Mouse (Mus musculus): ENCODE data around the gene Sema3f.

Sema3f gene

GRCm38 (mm10) chr9:107659551-107659950, 50.7 kb downstream of the Sema3f start:
- peak in 1 of 2 experiments; percentile 45 for DNase-seq

- DNase-seq = no peak
These were observed 52.2 kb downstream of the Sema3f start for GRCm38 (mm10) chr9:107658096-107658495.

- no peak for DNase-seq
These were observed 53.1 kb downstream of the Sema3f start for GRCm38 (mm10) chr9:107657144-107657543.

GRCm38 (mm10) chr9:107654585-107654984, 55.7 kb downstream of the Sema3f start:
- no peak for DNase-seq

DNA sequence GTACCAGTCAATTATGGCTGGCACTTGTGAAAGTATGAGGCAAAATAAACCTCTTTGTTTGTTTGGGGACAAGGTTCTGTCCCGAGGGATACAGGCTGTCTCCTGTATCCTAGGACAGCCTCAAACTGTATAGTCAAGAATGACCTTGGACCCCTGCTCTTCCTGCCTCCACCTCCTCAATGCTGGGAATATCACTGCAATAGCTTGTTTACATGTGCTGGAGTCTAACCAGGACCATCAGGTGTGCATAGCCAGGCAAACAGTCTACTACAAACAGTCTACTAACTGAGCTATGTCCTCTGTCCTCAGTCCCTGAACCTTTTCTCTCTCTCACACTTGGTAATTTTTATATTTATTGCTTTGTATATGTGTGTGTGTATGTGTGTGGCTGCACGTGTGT, 56.8 kb downstream of the Sema3f start:
- DNase-seq = no peak

DNA sequence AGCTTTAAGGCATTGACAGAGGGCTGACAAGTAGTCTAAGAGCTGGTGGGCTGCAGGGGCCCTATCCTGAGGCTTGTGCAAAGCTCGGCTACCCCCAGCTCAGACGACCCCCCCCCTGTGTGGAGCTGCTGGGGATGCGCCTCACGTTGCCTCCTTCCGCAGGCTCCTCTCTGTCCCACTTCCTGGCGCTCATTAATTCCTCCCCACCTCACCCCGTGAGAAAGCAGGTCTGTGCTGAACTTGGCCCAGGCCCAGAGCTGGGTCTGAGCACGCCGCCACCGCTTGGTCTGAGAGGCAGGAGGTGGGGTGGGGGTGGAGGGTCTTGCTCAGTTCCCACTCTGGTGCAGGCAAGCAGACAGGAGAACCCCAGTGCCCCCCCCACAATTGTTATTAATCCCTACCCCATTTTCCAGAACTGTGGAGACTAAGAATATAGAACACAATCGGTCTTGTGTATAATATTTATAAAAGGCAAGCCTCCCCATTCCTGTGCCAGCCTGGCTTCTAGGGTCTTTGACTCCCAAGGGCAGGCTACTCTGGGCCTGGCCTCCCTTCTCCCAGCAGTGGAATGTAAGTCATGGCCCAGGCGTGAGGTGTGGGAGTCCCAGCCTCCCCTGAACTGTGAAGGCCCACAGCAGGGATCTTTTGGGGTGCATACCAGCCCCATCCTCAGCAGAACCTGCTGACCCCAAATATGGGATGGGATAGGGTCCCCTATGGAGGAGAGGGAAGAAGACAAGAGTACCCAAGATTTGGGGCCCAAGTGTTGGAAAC, 59.4 kb downstream of the Sema3f start:
- DNase-seq = peak in 1 of 2 experiments; percentile 36

GRCm38 (mm10) chr9:107650225-107650624, 60.0 kb downstream of the Sema3f start:
- no peak for DNase-seq

- DNase-seq = no peak
These were observed 61.5 kb downstream of the Sema3f start for GRCm38 (mm10) chr9:107648767-107649166.

GRCm38 (mm10) chr9:107646975-107647374, 63.3 kb downstream of the Sema3f start:
- DNase-seq = no peak

GRCm38 (mm10) chr9:107645577-107645976, 64.7 kb downstream of the Sema3f start:
- peak; percentile 84 to 88 for DNase-seq

DNA sequence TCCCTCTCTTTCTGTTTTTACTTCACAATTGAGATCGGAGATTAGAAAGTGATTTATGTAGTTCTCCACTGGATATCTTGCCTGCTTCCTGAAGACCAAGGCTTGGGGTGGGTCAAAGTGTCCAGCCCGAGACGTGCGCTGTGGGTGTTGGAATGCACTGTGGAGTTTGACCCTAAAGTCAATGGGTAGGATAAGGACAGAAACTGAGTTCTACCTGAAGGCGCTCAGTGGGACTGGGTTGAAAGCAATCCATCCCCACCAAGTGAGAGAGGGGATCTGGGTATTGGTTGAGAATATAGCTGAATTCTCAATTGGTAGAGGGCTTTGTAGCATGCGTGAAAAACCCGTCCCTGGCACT, 65.1 kb downstream of the Sema3f start:
- DNase-seq = peak in 1 of 2 experiments; percentile 37

GRCm38 (mm10) chr9:107644495-107645152, 65.7 kb downstream of the Sema3f start:
- DNase-seq = peak; percentile 96 to 98

DNA sequence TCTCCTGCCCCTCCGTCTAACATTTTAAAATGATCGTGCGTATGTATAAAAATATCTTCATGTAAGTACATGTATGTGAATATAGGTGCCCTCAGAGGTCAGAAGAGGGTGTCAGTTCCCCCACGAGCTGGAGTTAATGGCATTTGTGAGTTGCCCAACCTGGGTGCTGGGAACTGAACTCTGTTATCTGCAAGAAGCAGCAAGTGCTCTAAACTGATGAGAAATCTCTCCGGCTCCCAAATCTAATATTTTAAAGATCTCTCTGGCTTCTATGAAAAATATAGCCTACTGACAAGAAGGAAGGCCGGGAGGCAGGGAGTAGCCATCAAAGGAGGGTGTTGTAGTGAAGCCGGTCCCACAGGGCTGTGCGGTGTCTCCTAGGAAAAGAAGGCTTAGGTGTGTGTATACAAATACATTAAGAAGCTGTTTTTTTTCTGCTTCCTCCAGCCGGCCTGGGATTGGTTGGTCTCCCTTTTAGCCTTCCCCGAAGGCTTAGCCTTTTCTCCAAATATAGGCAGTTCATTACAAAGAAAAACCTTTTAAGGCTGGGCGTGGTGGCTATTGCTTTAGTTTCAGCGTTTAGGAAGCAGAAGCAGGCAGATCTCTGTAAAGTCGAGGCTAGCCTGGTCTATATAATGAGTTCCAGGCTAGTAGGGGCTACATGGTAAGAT, 66.6 kb downstream of the Sema3f start:
- DNase-seq = no peak

DNA sequence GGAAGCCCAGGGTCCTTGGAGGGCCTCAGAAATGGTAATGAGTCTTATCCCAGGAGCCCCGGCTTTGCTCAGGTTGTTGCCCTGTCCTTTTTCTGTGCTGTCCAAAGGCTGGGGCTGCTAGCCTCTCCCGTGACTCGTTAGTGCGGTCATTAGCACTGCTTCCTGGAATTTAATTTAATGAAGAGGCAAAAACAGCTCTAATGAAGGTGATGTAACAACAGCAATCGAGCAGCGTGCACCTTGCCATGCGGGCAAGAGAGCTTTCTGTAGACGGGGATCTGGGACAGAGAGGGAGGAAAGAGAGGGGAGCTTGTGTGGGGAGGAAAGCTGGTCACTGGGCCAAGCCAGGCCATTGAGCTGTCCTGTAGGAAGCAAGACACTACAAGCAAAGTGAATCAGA, 68.6 kb downstream of the Sema3f start:
- DNase-seq = no peak

GRCm38 (mm10) chr9:107640257-107640772, 70.0 kb downstream of the Sema3f start:
- no peak for DNase-seq

DNA sequence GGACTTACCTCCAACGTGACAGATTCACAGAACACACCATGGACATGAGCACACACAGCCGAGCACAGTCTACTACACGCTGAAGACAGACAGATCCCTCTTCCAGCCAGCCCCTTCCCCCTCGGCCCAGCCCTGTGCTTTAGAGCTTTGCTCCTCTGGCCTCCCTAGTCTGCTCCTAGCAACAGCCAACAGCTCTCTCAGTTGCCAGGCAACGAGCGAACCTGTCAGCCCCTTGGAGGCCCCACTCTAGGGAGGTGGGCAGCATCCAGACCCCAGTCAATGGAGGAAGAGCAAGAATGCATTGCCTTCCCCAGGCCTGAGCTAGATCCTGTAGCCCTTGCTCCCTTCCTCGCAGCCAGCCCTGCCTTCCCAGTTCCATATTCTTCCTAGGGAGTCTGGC, 73.2 kb downstream of the Sema3f start:
- DNase-seq = no peak

- DNase-seq = peak; percentile 94 to 96
These were observed 74.8 kb downstream of the Sema3f start, which contains the start of gene Gnai2 for GRCm38 (mm10) chr9:107635279-107636028. Gnai2 (minus strand) TSS chr9:107635367.

DNA sequence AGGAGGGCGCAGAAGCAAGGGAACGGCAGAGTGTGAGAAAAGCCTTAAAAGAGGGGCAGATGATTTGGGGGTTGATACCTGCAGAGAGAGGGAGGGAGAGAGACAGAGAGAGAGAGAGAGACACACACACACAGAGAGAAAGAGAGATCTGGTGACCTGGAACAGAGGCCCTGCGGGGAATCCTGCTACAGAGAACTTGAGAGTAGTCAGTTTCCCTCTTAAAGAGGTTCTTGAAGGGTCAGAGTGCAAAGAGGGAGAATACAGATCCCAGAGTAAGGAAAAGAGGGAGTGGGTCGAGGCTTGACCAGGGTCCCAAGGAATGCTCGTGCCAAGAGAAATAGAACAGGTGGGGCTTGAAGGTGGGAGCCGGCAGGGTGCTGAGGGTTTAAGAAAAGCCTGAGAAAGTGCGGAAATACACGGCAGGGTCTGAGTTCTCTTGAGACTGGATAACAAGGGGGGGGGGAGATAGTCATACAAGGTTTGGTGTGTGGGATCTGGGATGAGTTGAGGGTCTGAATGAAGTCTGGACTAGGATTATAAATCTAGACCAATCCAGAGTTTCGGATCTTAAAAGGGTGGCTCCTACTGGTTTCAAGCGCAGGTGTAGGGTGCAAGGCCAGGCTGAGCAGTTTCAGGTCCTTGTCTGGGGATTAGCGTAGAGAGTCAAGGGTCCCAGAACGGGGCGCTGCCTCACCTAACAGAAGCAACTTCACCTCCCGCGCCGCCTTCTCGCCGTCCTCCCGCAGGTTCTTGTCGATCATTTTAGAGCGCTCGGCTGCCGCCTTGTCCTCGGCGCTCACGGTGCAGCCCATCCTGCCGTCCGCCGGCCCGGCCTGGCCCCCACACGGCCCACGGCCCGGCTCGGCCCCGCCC, 75.6 kb downstream of the Sema3f start:
- DNase-seq = no peak

- peak; percentile 53 to 55 for DNase-seq
These were observed 76.4 kb downstream of the Sema3f start for GRCm38 (mm10) chr9:107633661-107634405.

DNA sequence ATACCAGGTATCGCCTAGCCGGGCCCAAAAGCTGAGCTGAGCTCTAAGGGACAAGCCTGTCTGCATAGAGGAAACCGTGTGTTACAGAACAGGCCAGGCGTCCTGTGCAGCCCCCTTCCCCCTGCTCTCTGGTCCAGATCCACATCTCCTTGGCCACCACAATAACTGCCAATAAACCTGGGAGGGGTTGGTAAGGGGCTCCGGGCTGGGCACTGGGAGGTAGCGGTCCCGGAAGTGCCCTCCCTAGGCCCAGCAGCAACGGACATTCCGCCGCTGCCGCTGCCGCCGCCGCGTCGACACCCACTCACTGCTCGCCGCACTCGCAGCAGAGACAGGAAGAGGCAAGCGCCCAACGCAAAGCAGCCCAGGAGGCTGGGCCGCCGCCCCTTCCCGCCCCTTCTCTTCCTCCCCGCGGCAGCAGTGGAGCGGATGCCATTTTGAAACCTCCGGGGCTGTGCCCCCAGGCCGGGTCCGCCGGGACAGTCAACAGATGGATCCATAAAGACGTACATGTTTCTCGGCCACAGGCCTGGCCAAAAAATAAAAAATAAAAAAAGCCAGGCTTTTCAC, 77.1 kb downstream of the Sema3f start:
- peak; percentile 65 to 68 for DNase-seq

- DNase-seq = peak in 1 of 2 experiments; percentile 48
These were observed 77.8 kb downstream of the Sema3f start for GRCm38 (mm10) chr9:107632478-107632877.
